Mouse (Mus musculus): ENCODE measurements around the gene Bhlhe41.

GRCm38 (mm10) chr6:145863065-145863971 lies 2.0 kb downstream of the Bhlhe41 start:
- TF ChIP-seq EP300 (optimal IDR thresholded peaks at IDR 0.05) (no peak), CTCF (IDR thresholded peaks at IDR 0.05; ENCODE audit: low read depth) (no peak)
